23 mouse cellular contexts compared by ENCODE assay signal in genomic region chr15:88979138-88979446, GRCm38 (mm10). TPM values are rescaled to one million over a fixed set of nuclear protein-coding genes. Genes with fewer than 3 reads are reported as not detected.
DNase-seq lines count a peak whose midpoint lies in the region; ATAC-seq and TF ChIP-seq lines count a peak whose summit lies in the region.
"Had no signal": no experiment of that assay in that cellular context is flagged by ENCODE, and none has a peak within 500 bp of the region (broad histone marks: within the 10 kb centered on the region; RNA-seq: fewer than 3 reads in every experiment).

No protein-coding gene starts in this region.

- H3K4me3 ChIP-seq in testis, adult 2 months (ENCODE audit: control insufficient read depth, low read depth, low read length): peak overlapping the region; percentile 34
- no peak overlapping the region for H3K4me3 ChIP-seq in hindbrain, embryonic 13.5 days
- no peak overlapping the region for H3K4me3 ChIP-seq in midbrain, embryonic 14.5 days (replicated peaks; ENCODE audit: low read depth, low read length)
- H3K4me3 ChIP-seq: embryonic facial prominence, embryonic 13.5 days had no signal

- intact Hi-C loops in heart, postnatal 10 days (cut with DNase I): no loop called here

- no peak for TF ChIP-seq POLR2A in testis, adult 2 months (IDR thresholded peaks at IDR 0.05; ENCODE audit: control insufficient read depth, low read depth, low read length)

- no peaks in the 10 kb centered on the region for H3K27me3 ChIP-seq in testis, adult 2 months (ENCODE audit: control insufficient read depth, insufficient read depth, low read length)
- no peaks in the 10 kb centered on the region for H3K27me3 ChIP-seq in hindbrain, embryonic 13.5 days
- no peaks in the 10 kb centered on the region for H3K27me3 ChIP-seq in midbrain, embryonic 14.5 days (ENCODE audit: control insufficient read depth, insufficient read depth, low read length)
- H3K27me3 ChIP-seq: embryonic facial prominence, embryonic 13.5 days had no signal

- 6% methylated on average over 3 of the region's 3 CpGs for WGBS in hindbrain, embryonic 13.5 days
- 6% methylated on average over 3 of the region's 3 CpGs for WGBS in midbrain, embryonic 14.5 days

- DNase-seq in testis, postnatal 14 days (ENCODE audit: low spot score): no peak
- DNase-seq in midbrain, embryonic 14.5 days: no peak
- DNase-seq in heart, postnatal 10 days: no peak
- DNase-seq in lung, postnatal 4 days: no peak
- DNase-seq in embryo, embryonic 10.5 days (ENCODE audit: low spot score): no peak
- DNase-seq in spleen, adult 12 weeks (ENCODE audit: low spot score): no peak
- DNase-seq: kidney, postnatal 10 days; lung, embryonic 14.5 days had no signal

- TF ChIP-seq CTCF in testis, adult 2 months (IDR thresholded peaks at IDR 0.05; ENCODE audit: control insufficient read depth, insufficient read depth, insufficient replicate concordance, low read depth, low read length): no peak

- peaks cover 14% of the 10 kb centered on the region for H3K36me3 ChIP-seq in testis, adult 2 months (ENCODE audit: control insufficient read depth, insufficient read depth, low read length)
- H3K36me3 ChIP-seq in hindbrain, embryonic 13.5 days: no peaks in the 10 kb centered on the region
- no peaks in the 10 kb centered on the region for H3K36me3 ChIP-seq in midbrain, embryonic 14.5 days (ENCODE audit: control insufficient read depth, insufficient read depth, low read length)
- H3K36me3 ChIP-seq: embryonic facial prominence, embryonic 13.5 days had no signal

- H3K27ac ChIP-seq in testis, adult 2 months (ENCODE audit: control insufficient read depth, insufficient read depth, low read depth, low read length): no peak overlapping the region
- peak overlapping the region; percentile 68 for H3K27ac ChIP-seq in hindbrain, embryonic 13.5 days
- H3K27ac ChIP-seq in midbrain, embryonic 14.5 days (replicated peaks; ENCODE audit: low read depth, low read length): 0 out of 2 replicates have a peak overlapping the region, but pooled peaks have one; percentile 63
- H3K27ac ChIP-seq: embryonic facial prominence, embryonic 13.5 days; stomach, postnatal 0 days had no signal

- no peaks in the 10 kb centered on the region for H3K9me3 ChIP-seq in hindbrain, embryonic 13.5 days
- no peaks in the 10 kb centered on the region for H3K9me3 ChIP-seq in midbrain, embryonic 14.5 days (ENCODE audit: control insufficient read depth, low read length)
- H3K9me3 ChIP-seq: embryonic facial prominence, embryonic 13.5 days had no signal

- ATAC-seq in hindbrain, embryonic 13.5 days (ENCODE audit: low FRiP score): peak; percentile 84; the same call in 1 of the 2 replicates
- ATAC-seq in midbrain, embryonic 14.5 days (ENCODE audit: low FRiP score, low TSS enrichment): 0 out of 2 replicates have a peak, but pooled peaks have one; percentile 43

- peaks cover 4% of the 10 kb centered on the region for H3K4me1 ChIP-seq in testis, adult 2 months (ENCODE audit: control insufficient read depth, insufficient read depth, low read length)
- H3K4me1 ChIP-seq in hindbrain, embryonic 13.5 days (replicated peaks): peaks cover 15% of the 10 kb centered on the region; the same call in 1 of the 2 replicates
- peaks cover 4% of the 10 kb centered on the region; the same call in 1 of the 2 replicates for H3K4me1 ChIP-seq in midbrain, embryonic 14.5 days (ENCODE audit: control insufficient read depth, insufficient read depth, low read length)
- H3K4me1 ChIP-seq: embryonic facial prominence, embryonic 13.5 days had no signal

- no peak overlapping the region for H3K4me2 ChIP-seq in hindbrain, embryonic 13.5 days
- H3K4me2 ChIP-seq in midbrain, embryonic 14.5 days (ENCODE audit: low read length): no peak overlapping the region
- H3K4me2 ChIP-seq: embryonic facial prominence, embryonic 13.5 days; lung, embryonic 14.5 days had no signal

- H3K9ac ChIP-seq in hindbrain, embryonic 13.5 days: no peak overlapping the region
- H3K9ac ChIP-seq in midbrain, embryonic 14.5 days (replicated peaks; ENCODE audit: low read length): no peak overlapping the region
- H3K9ac ChIP-seq: embryonic facial prominence, embryonic 13.5 days; lung, embryonic 14.5 days had no signal

RNA-seq across cellular contexts. Expression of gene Mlc1, which starts 0.3 kb away (rescaled TPM):
- 51.1 and 56.3 TPM in 2 replicates for polyA plus RNA-seq in testis, adult 2 months (2012; rRNA removed)
- 8.2 and 11.8 TPM in 2 replicates for polyA plus RNA-seq in hindbrain, embryonic 13.5 days (2015; fragmentation: Nextera tagmentation; extraction: Ambion mirVana)
- 6.4 and 7.6 TPM in 2 replicates for polyA plus RNA-seq in midbrain, embryonic 14.5 days (2014; fragmentation: Nextera tagmentation; extraction: Ambion mirVana)
- not detected for total RNA-seq in heart, postnatal 10 days (2021)
- total RNA-seq: heart, adult 18-20 months; liver, adult 2 months; megakaryocyte progenitor cell, adult 5-6 weeks had no signal
- polyA plus RNA-seq: intestine, embryonic 14.5 days; liver, adult 2 months; lung, embryonic 14.5 days; stomach, postnatal 0 days had no signal

RNA-seq across cellular contexts. Expression of gene Mov10l1, which starts 3.6 kb away (rescaled TPM):
- 56.1 and 58.4 TPM in 2 replicates for polyA plus RNA-seq in testis, adult 2 months (2012; rRNA removed)
- polyA plus RNA-seq in hindbrain, embryonic 13.5 days (2015; fragmentation: Nextera tagmentation; extraction: Ambion mirVana): not detected in 2 replicates
- not detected in 2 replicates for polyA plus RNA-seq in midbrain, embryonic 14.5 days (2014; fragmentation: Nextera tagmentation; extraction: Ambion mirVana)
- total RNA-seq in heart, postnatal 10 days (2021): 10 to 100 TPM; 80.4 to 85.6 TPM
- total RNA-seq: gastrocnemius, adult 8-10 months; layer of hippocampus, postnatal 10 days; left cerebral cortex, postnatal 14 days; liver, adult 2 months; megakaryocyte progenitor cell, adult 5-6 weeks had no signal
- polyA plus RNA-seq: C2C12; embryonic facial prominence, embryonic 13.5 days; intestine, embryonic 14.5 days; liver, adult 2 months; lung, embryonic 14.5 days; spleen, adult 2 months; stomach, postnatal 0 days had no signal

RNA-seq across cellular contexts. Expression of gene Ttll8, which starts 24.9 kb away (rescaled TPM):
- 171 and 179 TPM in 2 replicates for polyA plus RNA-seq in testis, adult 2 months (2012; rRNA removed)
- polyA plus RNA-seq in hindbrain, embryonic 13.5 days (2015; fragmentation: Nextera tagmentation; extraction: Ambion mirVana): not detected in 2 replicates
- not detected in 2 replicates for polyA plus RNA-seq in midbrain, embryonic 14.5 days (2014; fragmentation: Nextera tagmentation; extraction: Ambion mirVana)
- not detected for total RNA-seq in heart, postnatal 10 days (2021)
- total RNA-seq: gastrocnemius, adult 8-10 months; heart, adult 18-20 months; megakaryocyte progenitor cell, adult 5-6 weeks had no signal
- polyA plus RNA-seq: C2C12; embryonic facial prominence, embryonic 13.5 days; heart, embryonic 16.5 days; intestine, embryonic 14.5 days; lung, embryonic 14.5 days; spleen, adult 2 months; stomach, postnatal 0 days; urinary bladder, adult 2 months had no signal

Comparison
In these comparisons a context has a peak if more than half of its experiments do, and no peak if none do; other contexts are left out.
1. RNA of gene Mov10l1, which starts 3.6 kb away (polyA plus RNA-seq): 56.1 to 58.4 TPM in testis, adult 2 months; not detected in midbrain, embryonic 14.5 days and not detected in hindbrain, embryonic 13.5 days; every median in the first group is over 10 times any median in the second.
2. RNA of gene Ttll8, which starts 24.9 kb away (polyA plus RNA-seq): 171 to 179 TPM in testis, adult 2 months; not detected in hindbrain, embryonic 13.5 days and not detected in midbrain, embryonic 14.5 days; every median in the first group is over 100 times any median in the second.